Mouse (Mus musculus): ENCODE data around the gene Coro1c.

GRCm38 (mm10) chr5:113814111-113815040 is 94.2 kb downstream of the Coro1c start:
- TF ChIP-seq CTCF (IDR thresholded peaks at IDR 0.05; ENCODE audit: borderline replicate concordance, insufficient read depth, low read length) (no peak), POLR2A (IDR thresholded peaks at IDR 0.05; ENCODE audit: low read depth, low read length) (no peak)

All from embryonic fibroblast, embryonic 13.5 days (primary cell).